Mouse (Mus musculus): ENCODE measurements around the gene E2f6. TPM values are rescaled to one million over a fixed set of nuclear protein-coding genes. Genes with fewer than 3 reads are reported as not detected.

The E2f6 gene
- polyA plus RNA-seq, 1 experiment from 2014 or later = 65.4 TPM

Other genes with a start within 250 kb of the E2f6 start
- gene Lpin1, start 200.0 kb upstream of the E2f6 start, polyA plus RNA-seq (2016; fragmentation: Nextera tagmentation; extraction: Ambion mirVana) = 6.4 and 10.6 TPM in 2 replicates
- not detected in 2 replicates for gene Ntsr2, start 157.6 kb upstream of the E2f6 start, polyA plus RNA-seq (2016; fragmentation: Nextera tagmentation; extraction: Ambion mirVana)
- gene Greb1, start 10.1 kb upstream of the E2f6 start, polyA plus RNA-seq (2016; fragmentation: Nextera tagmentation; extraction: Ambion mirVana) = 19.0 and 28.1 TPM in 2 replicates
- gene Rock2, start 83.9 kb downstream of the E2f6 start, polyA plus RNA-seq (2016; fragmentation: Nextera tagmentation; extraction: Ambion mirVana) = 9.0 and 12.0 TPM in 2 replicates
- 3.6 and 4.2 TPM in 2 replicates for gene Pqlc3, start 189.4 kb downstream of the E2f6 start, polyA plus RNA-seq (2016; fragmentation: Nextera tagmentation; extraction: Ambion mirVana)
- 2.5 and 5.6 TPM in 2 replicates for gene 2410004P03Rik, start 200.8 kb downstream of the E2f6 start, polyA plus RNA-seq (2016; fragmentation: Nextera tagmentation; extraction: Ambion mirVana)

Measured in hindbrain, embryonic 10.5 days (tissue).